Mouse (Mus musculus) naive thymus-derived CD4-positive, alpha-beta T cell, adult 2 months (primary cell): ENCODE data around the gene Nipsnap1.
A peak's percentile ranks its signal among the peaks of the same experiment; 100 is the strongest.

Experiments
- DNase-seq: peaks from one replicate; pipeline ENCODE4 v3.0.0-alpha.2; 2011; ENCODE audit warnings: low read depth

The Nipsnap1 gene

DNA sequence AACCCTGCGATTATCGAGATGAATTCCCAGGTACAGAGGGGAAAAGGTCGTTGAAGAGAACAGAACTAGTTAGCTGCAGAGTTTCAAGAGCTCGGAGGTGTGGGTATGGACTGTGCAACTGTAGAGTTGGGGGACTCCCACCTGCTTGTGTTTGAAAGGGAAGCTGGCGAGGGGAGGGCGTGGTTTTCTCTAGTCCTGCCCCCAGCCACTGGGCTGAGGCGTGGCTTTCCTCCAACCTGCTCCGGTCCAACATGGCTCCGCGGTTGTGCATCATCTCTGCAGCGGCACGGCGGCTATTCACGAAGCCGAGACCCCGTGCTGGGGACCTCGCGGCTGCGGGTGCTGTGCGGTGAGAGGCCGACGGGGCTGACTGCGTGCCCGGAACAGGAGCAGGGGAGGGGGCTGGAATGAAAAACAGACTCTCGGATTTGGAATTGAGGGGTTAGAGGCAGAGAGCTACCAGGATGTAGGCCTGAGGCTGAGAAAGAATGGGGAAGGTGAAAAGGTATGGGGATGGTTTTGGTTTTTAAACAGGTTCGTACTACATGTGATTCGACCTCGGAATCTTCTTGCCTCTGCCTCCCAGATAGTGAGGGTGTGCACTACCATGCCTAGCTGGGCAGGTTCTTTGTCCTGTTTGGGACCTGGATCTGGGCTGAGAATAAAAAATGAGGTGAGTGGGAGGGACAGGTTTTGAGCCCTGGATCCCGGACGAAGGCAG, at the start of gene Nipsnap1:
Gene Nipsnap1 (plus strand): TSS at position 197 of the 721 bp plus-strand sequence.
- peak; percentile 92 for DNase-seq

DNA sequence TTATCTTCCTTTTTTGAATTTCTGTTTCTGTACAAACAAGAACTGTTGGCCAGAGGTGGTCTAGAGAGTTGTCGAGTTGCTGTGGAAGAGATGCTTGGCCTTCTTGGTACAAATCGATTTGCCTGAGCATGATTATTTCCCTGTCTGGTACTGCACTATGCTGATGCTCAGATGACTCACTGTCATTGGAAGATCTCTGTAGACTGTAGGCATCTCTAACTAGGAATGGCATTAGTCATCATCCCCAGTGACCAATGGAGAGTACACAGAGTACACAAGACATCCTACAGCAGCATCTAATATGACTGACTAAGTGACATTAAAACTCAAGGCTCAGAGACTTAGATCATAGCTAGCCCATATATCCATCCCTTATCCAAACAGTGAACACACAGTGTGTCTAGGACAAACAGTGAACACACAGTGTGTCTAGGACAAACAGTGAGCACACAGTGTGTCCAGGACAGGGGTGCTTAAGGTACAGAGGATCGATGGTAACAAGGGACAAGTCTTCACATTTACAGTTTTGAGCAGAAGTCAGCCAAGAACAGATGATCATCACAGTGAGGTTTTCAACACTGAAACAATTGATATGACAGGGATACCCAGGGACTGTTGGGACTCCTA, 47.5 kb upstream of the Nipsnap1 start:
- DNase-seq, result no peak

DNA sequence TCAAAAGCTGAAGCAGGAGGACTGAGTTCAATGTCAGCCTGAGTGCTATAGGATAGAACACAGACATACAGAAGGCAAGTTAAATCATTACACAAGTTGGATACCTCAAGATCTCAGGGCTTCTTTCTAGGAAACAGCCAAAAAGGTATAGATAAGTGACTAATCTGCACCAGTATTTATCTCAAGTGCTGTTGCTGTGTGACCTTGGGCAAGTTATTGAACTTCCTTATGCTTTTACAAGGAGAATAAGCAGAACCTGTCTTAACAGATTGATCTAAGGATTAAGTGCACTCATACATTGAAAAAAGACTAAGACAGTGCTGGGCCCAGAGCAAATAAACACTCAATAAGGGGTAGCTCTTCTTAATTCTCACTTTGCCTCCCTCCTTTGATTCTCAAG, 46.4 kb upstream of the Nipsnap1 start:
- DNase-seq, result no peak

DNA sequence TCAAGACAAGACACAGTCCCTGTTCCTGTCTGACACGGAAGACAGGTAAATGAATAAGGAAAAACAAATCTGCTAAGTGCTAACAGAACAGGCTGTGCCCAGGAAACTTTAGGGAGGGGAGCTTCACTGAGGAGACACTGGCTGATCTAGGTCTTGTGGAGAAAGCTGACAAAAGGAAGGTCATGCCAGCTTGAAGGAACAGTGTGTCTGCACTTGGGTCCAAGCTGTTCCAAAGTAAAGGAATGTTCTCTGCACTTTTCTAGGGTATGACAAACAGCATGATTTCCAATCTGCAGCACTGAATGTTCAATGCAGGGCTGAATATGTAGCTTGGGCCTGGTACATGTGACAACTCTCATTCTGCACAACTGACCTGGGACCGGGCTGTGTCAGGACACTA, 45.8 kb upstream of the Nipsnap1 start:
- no peak for DNase-seq

DNA sequence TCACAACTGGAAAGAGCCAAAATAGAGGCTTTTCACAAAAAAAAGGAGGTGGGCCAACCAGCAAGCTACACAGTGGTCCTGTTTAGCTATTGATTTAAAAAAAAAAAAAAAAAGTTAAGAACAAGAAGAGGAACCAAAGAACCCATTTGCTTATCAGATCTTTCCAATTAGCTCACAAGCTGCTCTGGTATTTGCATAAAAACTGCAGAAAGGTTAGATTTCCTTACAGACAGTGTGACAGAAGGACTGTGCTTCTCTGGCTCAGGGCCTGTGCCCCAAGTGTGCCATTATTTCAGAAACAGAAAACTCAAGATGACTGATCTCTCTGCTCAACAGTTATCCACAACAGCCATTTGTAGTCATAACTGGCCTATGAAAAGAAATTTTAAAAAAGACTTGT, 42.7 kb upstream of the Nipsnap1 start:
- no peak for DNase-seq

DNA sequence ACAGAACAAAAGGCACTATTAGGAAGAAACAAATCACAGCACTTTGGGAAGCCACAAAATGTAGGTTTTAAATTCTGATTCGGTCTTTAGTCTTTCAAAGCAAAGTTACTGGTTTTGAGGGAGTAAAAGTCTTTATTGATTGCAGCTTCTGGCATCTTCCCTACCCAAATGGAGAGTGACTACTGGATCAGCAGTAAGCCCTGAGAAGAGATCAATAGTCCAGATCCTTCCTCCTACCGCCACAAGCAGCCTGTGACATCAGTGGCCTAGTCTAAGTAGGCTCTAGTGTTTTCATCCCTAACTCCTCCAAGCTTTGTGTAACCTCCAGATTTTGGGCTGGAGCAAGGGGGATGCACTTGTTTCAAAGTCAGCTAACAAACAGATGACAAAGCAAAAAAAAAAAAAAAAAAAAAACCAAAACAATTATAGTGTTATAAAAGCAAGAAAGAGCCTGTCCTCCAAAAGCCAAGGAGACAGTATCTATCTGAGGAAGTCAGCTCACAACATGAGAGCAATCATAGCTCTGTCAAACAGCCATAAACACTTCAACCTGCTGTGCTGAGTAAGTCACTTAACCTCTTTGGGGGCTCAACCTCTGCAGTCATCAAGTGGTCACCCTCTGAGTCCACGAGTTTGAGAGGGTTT, 40.3 kb upstream of the Nipsnap1 start:
- DNase-seq, result no peak

DNA sequence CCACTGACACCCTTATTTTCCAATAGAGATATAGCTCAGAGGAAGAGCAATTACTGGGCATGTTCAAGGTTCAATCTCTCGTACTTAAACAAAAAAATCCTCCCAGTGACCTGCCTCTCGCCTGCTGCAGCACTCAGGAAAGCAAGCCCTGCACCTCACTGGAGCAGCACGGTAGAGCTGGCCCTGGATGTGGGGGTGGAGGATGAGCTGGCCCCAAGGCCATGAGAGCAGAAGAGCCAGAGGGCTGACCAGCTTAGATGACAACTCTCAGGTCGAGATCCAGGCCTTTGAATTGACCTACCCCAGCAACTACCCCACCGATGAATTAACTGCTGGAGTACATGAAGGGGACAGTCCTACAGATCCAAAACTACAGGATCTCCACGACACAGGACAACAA, 38.3 kb upstream of the Nipsnap1 start:
- DNase-seq, result no peak

DNA sequence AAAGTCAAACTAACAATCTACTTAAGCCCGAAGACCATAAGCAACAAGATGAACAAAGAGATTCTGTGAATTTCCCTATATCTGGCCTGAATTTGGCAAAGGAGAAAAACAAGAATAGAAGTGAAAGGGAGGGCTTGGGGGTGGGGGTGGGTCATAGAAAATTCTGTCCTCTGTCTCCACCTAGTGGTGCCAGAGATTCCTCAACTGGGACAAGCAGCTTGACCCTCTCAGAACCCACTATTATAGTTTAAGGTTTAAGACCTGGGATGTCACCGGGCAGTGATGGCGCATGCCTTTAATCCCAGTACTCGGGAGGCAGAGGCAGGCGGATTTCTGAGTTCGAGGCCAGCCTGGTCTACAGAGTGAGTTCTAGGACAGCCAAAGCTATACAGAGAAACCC, 37.0 kb upstream of the Nipsnap1 start:
- DNase-seq, result peak; percentile 74

DNA sequence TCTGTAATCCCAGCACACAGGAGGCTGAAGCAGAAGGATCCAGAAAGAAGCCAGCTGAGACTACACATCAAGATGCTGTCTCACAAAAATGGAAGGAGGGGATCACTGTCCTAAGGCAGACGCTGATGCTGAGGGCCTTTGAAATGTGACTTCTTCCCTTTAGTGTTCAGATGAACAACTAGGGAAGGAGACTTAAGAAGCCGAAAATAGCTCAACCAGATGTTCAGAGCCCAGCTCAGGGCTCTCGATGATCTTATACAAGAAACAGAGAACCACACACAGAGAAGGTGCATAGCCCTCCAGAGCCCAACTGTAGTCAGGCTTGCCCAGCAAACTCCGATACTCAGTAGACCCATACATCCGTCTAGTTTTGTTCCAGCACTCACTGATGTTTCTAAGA, 36.4 kb upstream of the Nipsnap1 start:
- DNase-seq, result no peak

DNA sequence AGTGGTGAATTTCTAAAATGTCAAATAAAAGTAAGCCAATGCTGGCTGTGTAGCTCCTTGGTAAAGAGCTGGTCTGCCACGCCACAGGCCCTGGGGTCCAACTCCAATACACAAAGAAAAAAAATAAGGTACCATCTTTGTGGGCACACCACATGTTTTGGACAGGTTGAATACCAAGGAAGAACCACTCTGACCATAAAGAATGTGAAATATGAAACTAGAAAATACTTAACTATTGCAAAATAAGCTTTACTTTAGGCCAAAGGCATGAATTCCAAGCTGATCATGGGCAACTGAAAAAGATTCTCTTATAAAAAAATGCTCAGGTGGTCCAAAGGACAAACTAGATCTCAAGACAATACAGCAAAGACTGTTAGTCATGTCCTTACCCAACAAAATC, 35.5 kb upstream of the Nipsnap1 start:
- no peak for DNase-seq

DNA sequence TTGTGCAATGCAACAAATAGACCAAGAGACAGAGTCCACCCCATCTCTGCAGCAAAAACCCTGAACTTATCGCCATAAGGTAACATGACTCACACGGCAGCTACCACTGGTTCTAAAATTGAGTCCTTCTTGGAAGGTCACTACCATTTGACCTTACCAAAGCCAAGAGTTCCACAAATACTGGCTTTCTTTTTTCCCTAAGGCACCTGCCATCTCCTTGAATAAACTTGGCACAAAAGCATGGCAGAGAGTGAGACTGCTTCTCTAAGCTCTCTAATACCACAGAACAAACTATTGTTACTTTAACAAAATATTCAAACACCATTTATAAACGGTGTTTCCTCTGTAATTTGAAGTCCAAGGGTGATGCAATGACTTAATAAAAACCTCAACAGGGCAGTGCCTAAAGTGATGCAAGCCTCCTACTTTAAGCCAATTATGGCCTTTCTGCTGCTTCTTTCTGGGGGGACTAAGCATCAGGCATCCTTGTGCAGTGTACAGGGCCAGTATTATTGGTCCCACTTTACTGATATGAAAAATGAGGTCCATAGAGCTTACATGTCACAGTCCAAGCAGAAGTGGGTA, 32.7 kb upstream of the Nipsnap1 start:
- DNase-seq, result no peak

DNA sequence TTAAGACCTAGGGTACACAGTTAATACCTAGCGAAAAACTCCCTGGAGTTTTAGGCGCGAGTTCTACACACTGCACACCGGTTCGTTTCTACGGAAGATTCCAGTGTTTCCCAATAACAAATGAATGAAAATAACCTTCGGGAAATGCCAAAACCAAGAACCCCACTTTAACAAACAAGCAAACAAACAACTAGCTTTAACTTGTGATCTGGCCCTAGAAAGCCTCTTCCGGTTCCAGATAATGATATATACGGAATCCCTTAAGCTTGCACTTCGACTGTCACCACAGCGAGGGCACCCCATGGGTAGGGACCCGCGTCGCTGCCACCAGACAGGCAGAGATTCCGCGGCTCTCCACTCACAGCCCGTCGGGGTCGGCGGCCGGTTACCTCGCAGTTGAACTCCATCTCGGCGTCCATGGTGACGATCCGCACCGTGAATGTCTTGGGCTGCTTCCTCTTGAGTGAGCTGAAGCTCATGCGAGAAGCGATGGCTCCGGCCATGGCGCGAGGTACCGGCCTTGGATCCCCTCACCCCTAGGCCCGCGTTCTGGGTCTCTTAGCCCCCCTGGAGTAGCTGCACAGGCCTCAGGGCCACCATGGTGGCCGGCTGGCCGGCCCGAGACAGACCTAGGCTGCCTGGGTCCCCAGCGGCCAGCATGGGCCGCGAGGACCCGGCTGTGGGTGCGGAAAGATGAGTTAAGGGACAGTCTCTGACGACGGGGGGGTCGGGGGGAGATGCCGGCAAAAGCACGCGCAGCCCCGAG, 25.1 kb upstream of the Nipsnap1 start:
- peak; percentile 69 for DNase-seq

DNA sequence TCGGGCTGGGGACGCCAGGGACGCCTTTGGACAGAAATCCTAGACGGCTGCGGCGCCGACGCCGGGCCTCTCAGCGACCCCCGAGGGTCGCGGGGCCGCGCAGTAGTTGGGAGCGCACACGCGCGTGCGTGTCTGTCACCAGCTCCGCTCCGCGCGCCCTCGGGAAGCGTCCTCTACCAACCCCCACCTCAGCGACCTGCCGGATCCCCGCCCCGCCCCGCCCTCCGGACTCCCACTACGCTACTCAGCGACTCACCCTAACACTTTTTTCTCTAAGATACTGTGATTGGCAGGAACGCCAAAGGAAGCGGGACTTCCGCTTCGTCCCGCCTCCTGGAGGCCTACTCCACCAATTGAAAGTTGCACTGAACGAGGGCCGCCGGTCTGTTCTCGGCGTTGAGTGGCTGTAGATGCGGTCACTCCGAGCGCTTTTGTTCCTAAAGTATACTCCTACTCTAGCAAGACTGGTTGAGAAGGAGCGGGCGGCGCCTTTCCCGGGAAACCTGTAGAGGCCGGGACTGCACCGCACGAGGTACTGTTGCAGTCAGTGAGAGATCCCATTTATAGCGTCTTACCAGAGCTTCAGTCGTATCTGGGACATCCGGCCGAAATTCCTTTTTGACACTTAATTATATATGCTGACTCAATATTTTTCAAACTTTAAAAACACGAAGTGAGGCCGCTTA, 24.4 kb upstream of the Nipsnap1 start, which contains the start of gene Nf2:
Gene Nf2 (minus strand): TSS at position 279 of the 686 bp plus-strand sequence.
- peak; percentile 95 for DNase-seq

DNA sequence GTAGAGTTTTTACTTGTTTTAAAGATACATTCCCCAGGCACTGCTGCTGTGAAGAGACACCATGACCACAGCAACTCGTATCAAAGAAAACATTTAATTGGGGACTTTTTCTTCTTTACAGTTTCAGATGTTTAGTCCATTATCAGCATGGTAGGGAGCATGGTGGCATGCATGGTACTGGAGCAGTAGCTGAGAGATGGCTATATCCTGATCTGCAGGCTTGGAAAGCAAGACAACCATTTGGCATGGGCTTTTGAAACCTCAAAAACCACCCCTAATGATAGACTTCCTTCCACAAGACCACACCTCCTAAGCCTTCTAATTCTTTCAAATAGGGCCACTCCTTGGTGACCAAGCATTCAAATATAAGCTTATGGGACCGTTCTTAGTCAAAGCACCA, 23.3 kb upstream of the Nipsnap1 start:
- no peak for DNase-seq

DNA sequence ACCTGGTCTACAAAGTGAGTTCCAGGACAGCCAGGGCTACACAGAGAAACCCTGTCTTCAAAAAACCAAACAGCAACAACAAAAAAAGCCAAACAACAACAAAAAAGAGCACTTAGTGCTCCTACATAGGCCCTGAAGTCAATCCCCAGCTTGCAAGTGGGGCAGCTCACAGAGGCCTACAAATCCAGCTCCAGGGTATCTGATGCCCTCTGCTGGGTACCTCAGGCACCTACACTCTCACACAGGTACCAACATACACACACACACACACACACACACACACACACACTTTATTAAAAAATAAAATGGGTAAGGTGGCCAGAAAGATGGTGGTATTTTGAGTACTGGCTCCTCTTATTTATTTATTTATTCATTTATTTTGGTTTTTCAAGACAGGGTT, 20.7 kb upstream of the Nipsnap1 start:
- no peak for DNase-seq

DNA sequence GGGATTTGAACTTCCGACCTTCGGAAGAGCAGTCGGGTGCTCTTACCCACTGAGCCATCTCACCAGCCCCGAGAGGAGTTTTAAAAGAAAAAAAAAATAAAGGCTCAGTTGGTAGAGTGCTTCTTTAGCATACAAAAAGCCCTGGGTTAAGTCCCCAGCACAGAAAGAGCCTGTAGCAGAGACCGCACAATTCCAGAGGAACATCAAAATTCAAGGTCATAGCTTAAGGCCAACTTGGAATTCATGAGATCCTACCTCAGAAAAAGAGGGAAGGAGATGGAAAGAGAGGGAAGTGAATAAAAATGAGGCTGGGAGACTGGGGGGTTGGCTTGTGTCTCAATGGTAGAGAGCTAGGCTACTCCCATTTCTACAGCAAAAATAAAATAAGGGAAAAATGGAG, 19.6 kb upstream of the Nipsnap1 start:
- no peak for DNase-seq

DNA sequence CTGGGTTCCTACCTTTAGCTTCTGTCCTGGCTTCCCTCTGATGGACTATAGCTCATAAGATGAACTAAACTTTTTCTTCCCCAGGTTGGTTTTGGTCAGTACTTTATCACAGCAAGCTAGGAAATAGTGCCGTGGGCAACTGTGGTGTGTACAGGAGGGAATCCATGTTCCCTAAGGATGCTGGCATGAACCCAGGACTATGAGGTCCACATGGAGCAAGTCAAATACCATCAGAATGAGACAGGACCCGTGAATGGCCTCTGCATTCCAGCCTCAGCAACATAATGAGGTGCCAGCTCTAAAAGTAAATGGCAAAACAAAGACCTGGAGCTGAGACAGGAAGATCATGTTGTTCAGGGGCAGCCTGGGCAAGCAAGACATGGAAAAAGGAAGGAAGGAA, 15.3 kb upstream of the Nipsnap1 start:
- no peak for DNase-seq

DNA sequence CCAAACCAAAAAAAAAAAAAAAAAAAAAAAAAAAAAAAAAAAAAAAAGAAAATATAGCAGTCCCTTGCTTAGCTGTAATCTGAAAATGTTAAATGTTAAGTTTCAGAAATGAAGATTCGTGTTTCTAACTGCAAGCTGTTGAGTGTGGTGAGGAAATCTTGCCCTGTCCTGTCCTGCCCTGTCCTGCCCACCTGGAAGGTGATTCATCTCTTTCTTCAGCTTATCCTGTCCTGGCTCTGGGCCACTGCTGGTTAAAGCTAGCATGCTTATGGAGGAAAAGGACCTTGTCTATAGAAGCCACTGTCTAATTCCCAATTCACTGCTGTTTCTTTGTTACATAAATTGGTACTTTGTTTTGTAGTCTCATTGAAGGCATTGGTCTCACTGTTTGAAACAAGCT, 12.8 kb upstream of the Nipsnap1 start:
- no peak for DNase-seq

DNA sequence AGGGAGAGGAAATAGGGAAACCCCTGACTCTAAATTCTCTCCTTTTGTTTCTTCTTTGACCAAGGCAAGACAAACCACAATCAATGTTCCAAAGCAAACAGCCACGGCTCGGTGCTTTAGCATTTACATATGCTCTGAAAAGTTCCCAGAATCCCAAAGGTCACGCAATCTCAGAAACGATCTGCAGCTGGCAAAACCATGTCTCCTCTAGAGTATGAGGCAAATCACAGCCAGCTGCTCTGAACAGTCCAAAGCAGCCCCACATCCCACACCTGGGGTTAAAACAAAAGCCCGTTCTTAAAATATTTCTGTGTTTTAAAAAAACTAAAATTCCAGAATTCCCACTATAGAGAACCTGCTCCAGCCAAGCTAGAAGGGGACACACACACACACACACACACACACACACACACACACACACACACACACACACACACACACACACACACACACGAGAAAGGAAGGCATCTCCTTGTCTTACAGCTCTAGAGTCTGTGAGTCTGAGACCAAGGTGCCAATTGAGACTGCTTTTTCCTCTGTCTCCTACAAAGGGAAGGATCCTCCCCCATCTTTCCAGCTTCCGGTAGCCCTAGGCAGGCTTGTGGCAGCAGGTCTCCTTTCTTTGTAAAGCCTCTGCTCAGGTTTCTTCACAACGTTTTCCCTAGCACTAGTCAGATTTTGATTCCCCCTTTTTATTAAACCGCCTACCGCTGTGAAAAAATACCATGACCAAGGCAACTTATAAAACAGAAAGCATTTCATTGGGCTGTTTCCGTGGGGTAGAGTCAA, 11.7 kb upstream of the Nipsnap1 start:
- no peak for DNase-seq

DNA sequence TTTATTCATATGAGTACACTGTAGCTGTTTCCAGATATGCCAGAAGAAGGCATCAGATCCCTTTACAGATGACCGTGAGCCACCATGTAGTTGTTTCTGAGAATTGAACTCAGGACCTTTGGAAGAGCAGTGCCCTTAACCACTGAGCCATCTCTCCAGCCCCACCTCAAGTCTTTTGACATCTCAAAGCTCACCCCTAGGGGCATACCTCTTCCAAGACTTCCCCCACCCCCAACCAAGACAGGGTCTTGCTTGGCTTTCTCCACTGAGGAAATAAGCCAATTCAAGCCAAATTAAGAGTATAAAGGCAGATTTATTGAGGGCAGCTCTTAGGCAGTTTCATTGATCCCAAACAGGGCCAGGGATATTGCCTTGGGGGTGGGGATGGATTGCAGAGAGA, 11.0 kb upstream of the Nipsnap1 start:
- no peak for DNase-seq
